Mouse (Mus musculus): ENCODE measurements around the gene Gm4141.
"Not testable (repeated sequence)": the region's sequence is repeated elsewhere in the genome, so short reads cannot be mapped to it uniquely, and the experiment has no call there.

Gm4141 gene

DNA sequence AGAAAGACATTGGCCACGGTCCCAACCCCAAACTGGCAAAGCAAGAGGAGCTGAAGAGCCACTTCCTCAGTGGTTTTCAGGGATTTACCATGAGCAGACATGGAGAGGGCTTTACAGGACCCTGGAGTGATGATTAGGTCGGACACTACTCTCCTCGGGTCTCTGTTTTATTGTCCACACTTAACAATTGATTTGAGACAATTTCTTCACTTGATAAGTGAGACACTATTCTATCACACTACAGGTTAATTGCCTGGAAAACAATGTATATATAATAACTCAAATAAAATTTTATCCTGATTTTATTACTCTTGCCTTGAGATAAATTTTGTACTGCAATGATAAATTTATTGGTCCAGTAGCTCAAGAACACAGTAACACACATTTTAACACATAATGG, at the start of gene Gm4141:
Gm4141 (minus strand) TSS at position 101 of the 400 bp plus-strand sequence.
- DNase-seq (ENCODE audit: low read depth), result not testable (repeated sequence)

DNA sequence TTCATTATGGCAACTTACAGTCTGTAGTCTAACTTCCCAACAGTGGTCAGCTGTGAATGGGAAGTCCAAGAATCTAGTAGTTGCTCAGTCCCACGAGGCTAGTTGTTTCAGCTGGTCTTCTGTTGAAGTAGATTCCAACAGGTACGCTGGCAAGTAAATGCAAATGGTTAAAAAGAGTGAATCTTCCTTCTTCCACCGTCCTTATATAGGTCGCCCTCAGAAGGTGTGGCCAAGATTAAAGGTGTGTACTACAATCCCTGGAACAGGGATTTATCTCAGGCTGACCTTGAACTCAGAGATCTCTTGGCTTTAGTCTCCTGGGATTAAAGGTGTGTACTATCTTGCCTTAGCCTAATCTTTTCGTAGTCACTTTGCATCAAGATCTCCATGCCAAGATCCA, 22.9 kb upstream of the Gm4141 start, which contains the start of gene Gm4513:
Gm4513 (minus strand) TSS at position 101 of the 400 bp plus-strand sequence.
- not testable (repeated sequence) for DNase-seq (ENCODE audit: low read depth)

DNA sequence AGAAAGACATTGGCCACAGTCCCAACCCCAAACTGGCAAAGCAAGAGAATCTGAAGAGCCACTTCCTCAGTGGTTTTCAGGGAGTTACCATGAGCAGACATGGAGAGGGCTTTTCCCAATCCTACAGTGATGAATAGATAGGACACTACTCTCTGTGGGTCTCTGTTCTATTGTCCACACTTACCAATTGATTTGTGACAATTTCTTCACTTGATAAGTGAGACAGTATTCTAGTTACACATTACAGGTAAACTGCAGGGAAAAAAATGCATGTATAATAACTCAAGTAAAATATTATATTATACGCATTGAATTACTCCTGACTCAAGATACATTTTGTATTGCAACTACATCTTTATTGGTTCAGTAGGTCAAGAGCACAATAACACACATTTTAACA, 30.4 kb downstream of the Gm4141 start, which contains the start of gene Gm5726:
Gm5726 (minus strand) TSS at position 101 of the 400 bp plus-strand sequence.
- not testable (repeated sequence) for DNase-seq (ENCODE audit: low read depth)

DNA sequence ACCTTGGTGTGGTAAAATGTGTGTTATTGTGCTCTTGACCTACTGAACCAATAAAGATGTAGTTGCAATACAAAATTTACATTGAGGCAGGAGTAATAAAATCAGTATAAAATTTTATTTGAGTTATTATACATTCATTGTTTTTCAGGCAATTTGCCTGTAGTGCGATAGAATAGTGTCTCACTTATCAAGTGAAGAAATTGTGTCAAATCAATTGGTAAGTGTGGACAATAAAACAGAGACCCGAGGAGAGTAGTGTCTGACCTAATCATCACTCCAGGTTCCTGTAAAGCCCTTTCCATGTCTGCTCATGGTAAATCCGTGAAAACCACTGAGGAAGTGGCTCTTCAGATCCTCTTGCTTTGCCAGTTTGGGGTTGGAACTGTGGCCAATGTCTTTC, 42.5 kb downstream of the Gm4141 start, which contains the start of gene Vmn1r104:
Vmn1r104 (plus strand) TSS at position 301 of the 400 bp plus-strand sequence.
- DNase-seq (ENCODE audit: low read depth), result not testable (repeated sequence)

Data from induced T-regulatory cell, adult 2 months (primary cell).